Mouse (Mus musculus) C2C12 (cell line): ENCODE data around the gene Fkbp10.

Experiments
- CEBPB ChIP-seq: IDR thresholded peaks from one replicate; pipeline ENCODE4 v1.6.1; 2011; ENCODE audit warnings: low read depth, mild to moderate bottlenecking, control low read depth, moderate library complexity
- CTCF ChIP-seq: IDR thresholded peaks from one replicate; pipeline ENCODE4 v1.5.1; 2011; ENCODE audit not compliant: control insufficient read depth, insufficient read depth, insufficient read length
- FOSL1 ChIP-seq: IDR thresholded peaks from one replicate; pipeline ENCODE4 v1.8.0; 2011; ENCODE audit warnings: mild to moderate bottlenecking, low read length; ENCODE audit not compliant: poor library complexity, insufficient read depth, severe bottlenecking
- MAX ChIP-seq: IDR thresholded peaks from one replicate; pipeline ENCODE4 v1.6.1; 2011; ENCODE audit warnings: mild to moderate bottlenecking, control low read depth
- MYOD1 ChIP-seq: IDR thresholded peaks from one replicate; pipeline ENCODE4 v1.6.1; 2011; ENCODE audit warnings: low read depth; ENCODE audit not compliant: control insufficient read depth, insufficient read length
- MYOG ChIP-seq: IDR thresholded peaks from one replicate; pipeline ENCODE4 v1.6.1; 2011; ENCODE audit not compliant: control insufficient read depth, insufficient read length; ENCODE audit errors: extremely low read depth
- USF1 ChIP-seq: IDR thresholded peaks from one replicate; pipeline ENCODE4 v1.6.1; 2011; ENCODE audit warnings: low read depth, mild to moderate bottlenecking, control low read depth, moderate library complexity

DNA sequence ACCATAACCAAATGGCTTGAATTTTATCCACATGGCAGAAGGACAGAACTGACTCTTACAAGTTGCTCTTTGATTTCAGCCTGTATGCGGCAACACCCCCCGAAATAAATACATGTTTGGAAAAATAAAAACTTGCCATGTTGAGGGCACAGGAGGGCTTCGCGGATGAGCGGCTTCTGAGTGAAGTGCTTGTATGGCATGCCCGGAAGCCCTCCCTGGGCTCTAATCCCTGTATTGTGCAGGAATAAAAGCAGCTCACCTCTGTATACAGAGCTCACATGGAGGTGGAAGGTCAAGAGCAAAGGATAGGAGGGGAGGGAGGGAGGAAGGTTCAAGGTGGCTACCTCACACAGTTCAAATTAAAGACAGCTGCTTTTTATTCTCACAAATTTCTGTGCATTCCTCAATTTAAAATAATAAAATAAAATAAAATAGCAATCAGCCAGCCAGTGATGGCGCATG is 23.6 kb upstream of the Fkbp10 start:
- TF ChIP-seq CTCF (no peak), MAX (no peak), MYOD1 (no peak), MYOG (no peak), CEBPB (no peak), USF1 (no peak), FOSL1 (no peak)
